Mouse (Mus musculus) right cerebral cortex, adult 2 months (tissue): ENCODE measurements around the gene Alg9.

Experiments used
- DNase-seq, 2 experiments: peaks; one replicate each; pipeline ENCODE4 v3.0.0; 2021 to 2022; ENCODE audit warnings: low spot score in 2 of 2

Alg9 gene

GRCm38 (mm10) chr9:50885600-50885987 is 110.8 kb downstream of the Alg9 start:
- no peak for DNase-seq

- DNase-seq, result no peak
These were observed 112.1 kb downstream of the Alg9 start for GRCm38 (mm10) chr9:50886870-50887269.

- DNase-seq, result no peak
These were observed 112.5 kb downstream of the Alg9 start for GRCm38 (mm10) chr9:50887351-50887750.

DNA sequence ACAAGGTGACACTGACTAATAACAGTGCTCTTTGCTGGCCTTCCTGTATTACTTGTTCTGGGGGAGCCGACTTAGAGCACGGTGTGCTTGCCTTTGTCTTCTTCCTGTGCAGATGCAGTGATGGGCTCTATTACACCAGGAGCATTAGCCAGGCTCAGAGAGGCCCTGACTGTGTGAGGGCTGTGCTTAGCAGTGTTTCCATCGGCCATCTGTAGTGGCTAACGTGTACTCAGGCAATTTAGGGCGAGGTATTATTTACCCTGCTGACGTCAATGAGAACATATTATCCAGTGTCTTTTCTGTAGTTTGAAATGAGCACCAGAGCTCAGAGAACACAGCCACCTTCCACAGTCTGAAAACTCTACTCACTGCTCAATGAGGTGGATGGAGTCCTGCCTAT is 114.4 kb downstream of the Alg9 start:
- DNase-seq, result no peak

DNA sequence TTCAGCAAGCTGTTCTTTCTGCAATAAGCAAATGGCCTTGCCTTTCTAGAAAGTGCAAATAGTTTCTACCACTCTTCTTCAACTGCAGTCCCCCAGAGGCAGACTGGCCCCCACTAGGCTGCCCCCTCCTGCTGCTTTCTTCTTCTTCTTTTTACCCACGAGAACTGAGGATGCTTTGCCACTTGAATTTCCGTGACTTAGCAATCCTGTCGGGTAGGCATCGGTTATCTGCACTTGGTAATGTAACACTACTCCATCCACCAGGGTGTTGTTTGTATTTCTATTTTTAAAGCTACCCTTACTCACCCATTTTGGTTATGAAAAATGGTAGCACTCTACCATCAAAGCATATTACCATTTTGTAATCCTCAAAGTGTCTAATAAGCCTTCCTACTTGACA is 115.1 kb downstream of the Alg9 start:
- DNase-seq, result no peak

GRCm38 (mm10) chr9:50890494-50891090 is 115.8 kb downstream of the Alg9 start:
- no peak for DNase-seq
